Mouse (Mus musculus): ENCODE data around the gene Tead3. TPM values are rescaled to one million over a fixed set of nuclear protein-coding genes. Genes with fewer than 3 reads are reported as not detected.

Tead3 gene
- polyA plus RNA-seq, 1 experiment from 2014 or later, result 11.0 TPM

- Histone ChIP-seq H3K4me2 (no peak overlapping the region), H3K36me3 (peaks cover 35% of the 10 kb centered on the region), H3K4me3 (replicated peaks) (no peak overlapping the region), H3K27ac (no peak overlapping the region), H3K27me3 (no peaks in the 10 kb centered on the region), H3K9me3 (replicated peaks) (0 out of 2 replicates have a peak, but pooled peaks cover 6% of the 10 kb centered on the region), H3K9ac (no peak overlapping the region), H3K4me1 (peaks cover 17% of the 10 kb centered on the region; the same call in 1 of the 2 replicates)
- 51% methylated on average over 4 of the region's 4 CpGs for WGBS
- ATAC-seq (replicated peaks; ENCODE audit: low FRiP score), result no peak
Observed at GRCm38 (mm10) chr17:28293716-28294115, 56.9 kb downstream of the Tead3 start.

DNA sequence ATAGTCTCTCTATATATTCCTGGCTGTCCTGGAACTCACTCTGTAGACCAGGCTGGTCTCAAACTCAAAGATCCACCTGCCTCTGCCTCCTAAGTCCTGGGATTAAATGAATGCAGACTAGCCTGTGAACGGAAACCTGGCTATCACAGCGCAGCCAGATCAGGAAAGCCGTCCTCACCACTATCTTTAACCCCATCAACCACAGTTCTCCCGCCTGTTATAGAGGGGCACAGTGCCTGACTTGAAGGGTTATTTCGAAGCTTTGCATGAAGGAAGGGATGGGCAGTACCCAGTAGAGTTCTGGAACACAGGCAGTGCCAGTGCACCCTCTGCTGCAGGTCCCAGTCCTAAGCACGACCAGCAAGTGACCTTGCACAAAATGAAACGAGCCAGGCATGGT, 59.3 kb downstream of the Tead3 start:
- no peak overlapping the region for H3K4me2 ChIP-seq
- no peaks in the 10 kb centered on the region for H3K27me3 ChIP-seq
- WGBS, result 82% methylated on average over 7 of the region's 7 CpGs
- 0 out of 2 replicates have a peak, but pooled peaks cover 6% of the 10 kb centered on the region for H3K9me3 ChIP-seq (replicated peaks)
- H3K9ac ChIP-seq, result no peak overlapping the region
- no peak overlapping the region for H3K4me3 ChIP-seq (replicated peaks)
- H3K27ac ChIP-seq, result no peak overlapping the region
- ATAC-seq (replicated peaks; ENCODE audit: low FRiP score), result no peak
- H3K36me3 ChIP-seq, result peaks cover 18% of the 10 kb centered on the region
- peaks cover 35% of the 10 kb centered on the region for H3K4me1 ChIP-seq

DNA sequence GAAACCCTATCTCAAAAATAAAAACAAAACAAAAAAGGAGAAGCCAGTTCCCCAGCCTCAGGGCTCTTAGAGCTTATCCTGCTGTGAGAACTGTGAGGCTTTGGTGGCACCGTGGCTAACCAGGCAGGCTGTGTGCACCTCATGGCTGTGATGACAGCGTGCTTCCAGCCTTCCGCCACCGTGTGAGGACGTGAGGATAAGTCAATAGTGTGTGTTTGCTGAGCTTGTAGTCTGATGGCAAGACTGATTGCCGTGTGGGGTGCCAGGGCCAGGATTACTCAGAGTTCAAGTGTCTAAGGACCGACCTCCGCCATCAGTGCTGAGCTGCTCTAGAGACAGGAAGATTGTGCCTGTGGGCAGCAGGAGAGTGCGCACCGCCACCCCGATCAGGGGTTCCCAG, 59.9 kb downstream of the Tead3 start:
- Histone ChIP-seq H3K36me3 (peaks cover 18% of the 10 kb centered on the region), H3K27ac (no peak overlapping the region), H3K4me3 (replicated peaks) (no peak overlapping the region), H3K4me2 (no peak overlapping the region), H3K4me1 (peaks cover 41% of the 10 kb centered on the region), H3K9me3 (replicated peaks) (0 out of 2 replicates have a peak, but pooled peaks cover 6% of the 10 kb centered on the region), H3K27me3 (no peaks in the 10 kb centered on the region), H3K9ac (no peak overlapping the region)
- ATAC-seq (replicated peaks; ENCODE audit: low FRiP score), result no peak
- 74% methylated on average over 11 of the region's 11 CpGs for WGBS

GRCm38 (mm10) chr17:28290262-28290661, 60.4 kb downstream of the Tead3 start:
- H3K9ac ChIP-seq, result no peak overlapping the region
- peaks cover 15% of the 10 kb centered on the region for H3K36me3 ChIP-seq
- H3K27ac ChIP-seq, result no peak overlapping the region
- peaks cover 45% of the 10 kb centered on the region for H3K4me1 ChIP-seq
- ATAC-seq (replicated peaks; ENCODE audit: low FRiP score), result no peak
- no peaks in the 10 kb centered on the region for H3K27me3 ChIP-seq
- 68% methylated on average over 3 of the region's 3 CpGs for WGBS
- H3K4me2 ChIP-seq, result no peak overlapping the region
- no peak overlapping the region for H3K4me3 ChIP-seq (replicated peaks)
- H3K9me3 ChIP-seq (replicated peaks), result 0 out of 2 replicates have a peak, but pooled peaks cover 6% of the 10 kb centered on the region

DNA sequence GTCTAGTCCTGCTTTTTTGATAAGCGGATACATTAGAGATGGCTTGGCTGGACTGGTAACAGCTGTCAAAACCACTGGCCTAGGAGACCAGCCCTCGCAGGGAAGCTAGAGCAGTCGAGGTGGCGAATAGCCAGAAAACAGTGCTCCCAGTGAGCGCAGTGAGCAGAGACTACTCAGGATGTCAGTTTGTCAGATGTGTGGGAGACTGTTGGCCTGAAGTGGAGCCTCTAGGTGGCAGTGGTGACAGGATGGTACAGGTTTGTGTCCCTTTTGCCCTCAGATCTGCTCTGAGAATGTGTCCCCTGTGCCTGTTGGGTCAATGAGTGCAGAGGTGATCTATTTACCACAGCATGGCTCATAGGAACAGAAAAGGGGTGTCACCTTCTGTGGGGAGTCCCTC, 62.6 kb downstream of the Tead3 start:
- Histone ChIP-seq H3K4me2 (no peak overlapping the region), H3K27ac (no peak overlapping the region), H3K4me3 (replicated peaks) (no peak overlapping the region), H3K36me3 (peaks cover 13% of the 10 kb centered on the region), H3K9ac (no peak overlapping the region), H3K4me1 (peaks cover 51% of the 10 kb centered on the region), H3K27me3 (no peaks in the 10 kb centered on the region), H3K9me3 (replicated peaks) (0 out of 2 replicates have a peak, but pooled peaks cover 6% of the 10 kb centered on the region)
- WGBS, result 58% methylated on average over 5 of the region's 5 CpGs
- no peak for ATAC-seq (replicated peaks; ENCODE audit: low FRiP score)

GRCm38 (mm10) chr17:28287578-28287977, 63.0 kb downstream of the Tead3 start:
- Histone ChIP-seq H3K36me3 (peaks cover 13% of the 10 kb centered on the region), H3K27me3 (no peaks in the 10 kb centered on the region), H3K4me1 (peaks cover 56% of the 10 kb centered on the region), H3K9ac (no peak overlapping the region), H3K4me3 (replicated peaks) (no peak overlapping the region), H3K4me2 (no peak overlapping the region), H3K9me3 (replicated peaks) (0 out of 2 replicates have a peak, but pooled peaks cover 5% of the 10 kb centered on the region), H3K27ac (no peak overlapping the region)
- ATAC-seq (replicated peaks; ENCODE audit: low FRiP score), result no peak
- WGBS, result 66% methylated on average over 8 of the region's 8 CpGs

GRCm38 (mm10) chr17:28286964-28287363, 63.7 kb downstream of the Tead3 start:
- no peak overlapping the region for H3K9ac ChIP-seq
- peaks cover 7% of the 10 kb centered on the region for H3K36me3 ChIP-seq
- H3K27ac ChIP-seq, result peak overlapping the region; percentile 15; the same call in 1 of the 2 replicates
- H3K9me3 ChIP-seq (replicated peaks), result no peaks in the 10 kb centered on the region
- H3K4me2 ChIP-seq, result no peak overlapping the region
- no peaks in the 10 kb centered on the region for H3K27me3 ChIP-seq
- peak; percentile 13; the same call in 1 of the 2 replicates for ATAC-seq (replicated peaks; ENCODE audit: low FRiP score)
- no peak overlapping the region for H3K4me3 ChIP-seq (replicated peaks)
- 41% methylated on average over 5 of the region's 5 CpGs for WGBS
- peaks cover 57% of the 10 kb centered on the region for H3K4me1 ChIP-seq

DNA sequence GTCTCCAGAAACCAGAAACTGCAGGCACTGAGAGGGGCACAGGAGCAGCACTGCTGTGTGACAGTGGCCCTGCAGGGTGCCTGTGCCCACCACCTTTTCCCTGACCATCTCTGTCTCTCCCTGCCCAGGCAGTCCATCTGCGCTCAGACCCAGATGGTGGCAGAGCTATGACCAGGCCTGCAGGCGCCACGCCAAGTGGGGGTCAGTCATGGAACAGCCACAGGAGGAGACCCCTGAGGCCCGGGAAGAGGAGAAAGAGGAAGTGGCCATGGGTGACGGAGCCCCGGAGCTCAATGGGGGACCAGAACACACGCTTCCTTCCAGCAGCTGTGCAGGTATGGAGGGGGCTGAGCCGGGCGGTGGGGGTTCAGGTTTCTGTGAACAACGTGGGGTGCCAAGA, 64.5 kb downstream of the Tead3 start:
- Histone ChIP-seq H3K4me2 (no peak overlapping the region), H3K4me3 (replicated peaks) (no peak overlapping the region), H3K9ac (no peak overlapping the region), H3K27ac (peak overlapping the region; percentile 28; the same call in 1 of the 2 replicates), H3K36me3 (no peaks in the 10 kb centered on the region), H3K27me3 (no peaks in the 10 kb centered on the region), H3K9me3 (replicated peaks) (no peaks in the 10 kb centered on the region), H3K4me1 (peaks cover 65% of the 10 kb centered on the region)
- ATAC-seq (replicated peaks; ENCODE audit: low FRiP score), result peak; percentile 13; the same call in 1 of the 2 replicates
- 51% methylated on average over 10 of the region's 10 CpGs for WGBS

- Histone ChIP-seq H3K4me2 (no peak overlapping the region), H3K27me3 (no peaks in the 10 kb centered on the region), H3K4me1 (peaks cover 91% of the 10 kb centered on the region), H3K9ac (no peak overlapping the region), H3K4me3 (replicated peaks) (no peak overlapping the region), H3K9me3 (replicated peaks) (no peaks in the 10 kb centered on the region), H3K27ac (no peak overlapping the region), H3K36me3 (no peaks in the 10 kb centered on the region)
- no peak for ATAC-seq (replicated peaks; ENCODE audit: low FRiP score)
- WGBS, result 79% methylated on average over 10 of the region's 10 CpGs
Observed at GRCm38 (mm10) chr17:28283199-28283598, 67.4 kb downstream of the Tead3 start.

- WGBS, result 91% methylated on average over 7 of the region's 7 CpGs
- Histone ChIP-seq H3K4me3 (replicated peaks) (no peak overlapping the region), H3K4me2 (no peak overlapping the region), H3K27ac (no peak overlapping the region), H3K9ac (no peak overlapping the region), H3K36me3 (no peaks in the 10 kb centered on the region), H3K27me3 (no peaks in the 10 kb centered on the region), H3K4me1 (peaks cover 91% of the 10 kb centered on the region), H3K9me3 (replicated peaks) (no peaks in the 10 kb centered on the region)
- no peak for ATAC-seq (replicated peaks; ENCODE audit: low FRiP score)
Observed at GRCm38 (mm10) chr17:28281866-28282441, 68.7 kb downstream of the Tead3 start.

Data from kidney, embryonic 15.5 days (tissue).